Mouse (Mus musculus) bone marrow macrophage, adult 2 months (primary cell): ENCODE data around the gene Tbx2.

Source experiments
- CTCF ChIP-seq: IDR thresholded peaks from 2 replicates; pipeline ENCODE4 v1.5.1; 2012; ENCODE audit warnings: low read depth, mild to moderate bottlenecking, low read length, moderate library complexity
- POLR2A ChIP-seq: IDR thresholded peaks from 2 replicates; pipeline ENCODE4 v1.6.1; 2012; ENCODE audit warnings: mild to moderate bottlenecking, low read depth, low read length, borderline replicate concordance

GRCm38 (mm10) chr11:85799856-85800255 lies 32.5 kb upstream of the Tbx2 start:
- no peak for TF ChIP-seq POLR2A
- no peak for TF ChIP-seq CTCF
